Mouse (Mus musculus): ENCODE results near the gene Gm6793. TPM values are rescaled to one million over a fixed set of nuclear protein-coding genes. Genes with fewer than 3 reads are reported as not detected.

Gm6793 gene
- total RNA-seq, 2 experiments from 2014 or later, result not detected

- no peak for DNase-seq
Observed at GRCm38 (mm10) chr8:111982116-111982515, 32.7 kb downstream of the Gm6793 start.

- no peak for DNase-seq
Observed at GRCm38 (mm10) chr8:111978147-111978546, 36.7 kb downstream of the Gm6793 start.

GRCm38 (mm10) chr8:111976326-111976725, 38.5 kb downstream of the Gm6793 start:
- DNase-seq, result no peak

GRCm38 (mm10) chr8:111975706-111976105, 39.1 kb downstream of the Gm6793 start:
- DNase-seq, result no peak

- no peak for DNase-seq
Observed at GRCm38 (mm10) chr8:111974138-111974537, 40.7 kb downstream of the Gm6793 start.

- DNase-seq, result no peak
Observed at GRCm38 (mm10) chr8:111968991-111969390, 45.8 kb downstream of the Gm6793 start.

- no peak for DNase-seq
Observed at GRCm38 (mm10) chr8:111968541-111968940, 46.3 kb downstream of the Gm6793 start.

- DNase-seq, result no peak
Observed at GRCm38 (mm10) chr8:111967246-111967870, 47.5 kb downstream of the Gm6793 start.

- DNase-seq, result no peak
Observed at GRCm38 (mm10) chr8:111964849-111965561, 49.8 kb downstream of the Gm6793 start.

- DNase-seq, result no peak
Observed at GRCm38 (mm10) chr8:111964351-111964750, 50.5 kb downstream of the Gm6793 start.

- DNase-seq, result no peak
Observed at GRCm38 (mm10) chr8:111963546-111963945, 51.3 kb downstream of the Gm6793 start.

Other genes with a start within 250 kb of the Gm6793 start
- gene Cfdp1, start 160.7 kb downstream of the Gm6793 start, total RNA-seq (2021), result 10 to 100 TPM; 33.3 to 43.3 TPM
- gene Tmem170, start 138.3 kb downstream of the Gm6793 start, total RNA-seq (2021), result 1 to 10 TPM; 1.8 to 2.3 TPM
- 1 to 10 TPM; 2.8 to 3.3 TPM for gene Chst5, start 104.6 kb downstream of the Gm6793 start, total RNA-seq (2021)
- 1 to 10 TPM; 1.6 to 1.9 TPM for gene Tmem231, start 81.2 kb downstream of the Gm6793 start, total RNA-seq (2021)
- 10 to 100 TPM; 74.8 to 81.4 TPM for gene Gabarapl2, start 74.3 kb downstream of the Gm6793 start, total RNA-seq (2021)
- 1 to 10 TPM; 1.4 to 2.1 TPM for gene Adat1, start 22.7 kb downstream of the Gm6793 start, total RNA-seq (2021)
- gene Kars, start 3.7 kb downstream of the Gm6793 start, total RNA-seq (2021), result 100 to 1,000 TPM; 114 to 119 TPM
- 10 to 100 TPM; 11.3 to 13.5 TPM for gene Terf2ip, start 3.6 kb downstream of the Gm6793 start, total RNA-seq (2021)

All from gastrocnemius, postnatal 10 days (tissue).